Mouse (Mus musculus) limb, embryonic 14.5 days (tissue): ENCODE data around the gene Dnajc12. TPM values are rescaled to one million over a fixed set of nuclear protein-coding genes. Genes with fewer than 3 reads are reported as not detected.

Experiments
- ATAC-seq: fragments of 200-750 bp; cut with Nextera tagmentation; 2 replicates; pipeline ENCODE4 v1.8.0; 2017; ENCODE audit warnings: low read depth, moderate number of reproducible peaks, moderate TSS enrichment; ENCODE audit not compliant: low FRiP score
- DNase-seq: peaks from one replicate; pipeline ENCODE4 v3.0.0-alpha.2; 2015; ENCODE audit warnings: low spot score
- H3K27ac ChIP-seq: fragments of 300-500 bp; sonication (generic); replicated peaks from 2 replicates; pipeline ENCODE4 v1.5.1; 2014; ENCODE audit warnings: low read depth, mild to moderate bottlenecking, low read length, moderate library complexity, mixed read lengths
- H3K27me3 ChIP-seq: fragments of 300-500 bp; sonication (generic); 2 replicates; pipeline ENCODE4 v1.6.1; 2014; ENCODE audit warnings: low read length, mixed read lengths; ENCODE audit not compliant: control insufficient read depth, insufficient read depth
- H3K36me3 ChIP-seq: fragments of 300-500 bp; sonication (generic); 2 replicates; pipeline ENCODE4 v1.6.1; 2014; ENCODE audit warnings: mild to moderate bottlenecking, low read length, moderate library complexity, mixed read lengths; ENCODE audit not compliant: control insufficient read depth, insufficient read depth
- H3K4me1 ChIP-seq: fragments of 300-500 bp; sonication (generic); 2 replicates; pipeline ENCODE4 v1.6.1; 2014; ENCODE audit warnings: antibody characterized with exemption, low read length, mixed read lengths; ENCODE audit not compliant: control insufficient read depth, insufficient read depth
- H3K4me2 ChIP-seq: fragments of 300-500 bp; sonication (generic); replicated peaks from 2 replicates; pipeline ENCODE4 v1.6.1; 2014; ENCODE audit warnings: low read depth, mild to moderate bottlenecking, low read length, moderate library complexity; ENCODE audit not compliant: severe bottlenecking
- H3K4me3 ChIP-seq: fragments of 300-500 bp; sonication (generic); replicated peaks from 2 replicates; pipeline ENCODE4 v1.5.1; 2014; ENCODE audit warnings: low read length
- H3K9ac ChIP-seq: fragments of 300-500 bp; sonication (generic); 2 replicates; pipeline ENCODE4 v1.6.1; 2014; ENCODE audit warnings: mild to moderate bottlenecking, low read depth, low read length, moderate library complexity; ENCODE audit not compliant: severe bottlenecking
- H3K9me3 ChIP-seq: fragments of 300-500 bp; sonication (generic); 2 replicates; pipeline ENCODE4 v1.6.1; 2016; ENCODE audit warnings: low read length; ENCODE audit not compliant: control insufficient read depth
- POLR2A ChIP-seq: fragments of 200-500 bp; IDR thresholded peaks from 2 replicates; pipeline ENCODE4 v1.8.0; 2012; ENCODE audit warnings: inconsistent platforms, mild to moderate bottlenecking, moderate library complexity, borderline replicate concordance; ENCODE audit not compliant: insufficient read depth, insufficient read length; ENCODE audit errors: extremely low read depth
- WGBS: fragments of 180-500 bp; shearing (Covaris S2); extraction: QIAGEN DNeasy Blood & Tissue Kit; methylation state at CpG from one replicate; pipeline ENCODE4 v1.1.7; 2014; 5-methylcytosine and 5-hydroxymethylcytosine counted together
- polyA plus RNA-seq, 2 experiments: library from polyadenylated mRNA; depleted of rRNA in 1 of 2; stranded (reverse) in 1 of 2; unstranded in 1 of 2; fragments of >200 nt; fragmentation: Nextera tagmentation in 1 of 2; extraction: Ambion mirVana in 1 of 2; gene quantifications; 2 replicates each; pipeline versions ENCODE4 v1.2.1 to v1.2.3; 2012 to 2014

The Dnajc12 gene
- polyA plus RNA-seq, 2 experiments = 9.1 to 9.2 TPM

DNA sequence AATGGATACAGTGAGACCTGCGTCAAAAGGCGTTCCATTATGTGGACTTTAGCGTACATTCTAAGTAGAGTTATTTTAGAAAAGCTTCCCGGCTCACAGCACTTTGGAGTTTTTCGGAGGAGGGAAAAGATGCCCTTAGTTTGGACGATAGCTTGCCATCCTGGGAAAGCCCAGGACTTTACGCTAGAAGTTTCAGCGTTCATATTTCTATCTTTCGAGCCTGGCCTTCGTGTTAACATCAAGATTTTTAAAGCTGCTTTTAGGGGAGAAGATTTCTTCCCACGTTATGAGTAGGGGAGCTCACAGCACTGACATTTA is 46.7 kb downstream of the Dnajc12 start:
- no peaks in the 10 kb centered on the region for H3K36me3 ChIP-seq
- WGBS = 2% methylated on average over 11 of the region's 11 CpGs
- DNase-seq (no peak), ATAC-seq (no peak)
- no peaks in the 10 kb centered on the region for H3K27me3 ChIP-seq
- TF ChIP-seq POLR2A = no peak
- no peaks in the 10 kb centered on the region for H3K4me1 ChIP-seq
- peak overlapping the region; percentile 82 for H3K4me3 ChIP-seq
- peak overlapping the region; percentile 51 for H3K9ac ChIP-seq
- H3K4me2 ChIP-seq = peak overlapping the region; percentile 74
- H3K9me3 ChIP-seq = no peaks in the 10 kb centered on the region
- H3K27ac ChIP-seq = peak overlapping the region; percentile 34; the same call in 1 of the 2 replicates

DNA sequence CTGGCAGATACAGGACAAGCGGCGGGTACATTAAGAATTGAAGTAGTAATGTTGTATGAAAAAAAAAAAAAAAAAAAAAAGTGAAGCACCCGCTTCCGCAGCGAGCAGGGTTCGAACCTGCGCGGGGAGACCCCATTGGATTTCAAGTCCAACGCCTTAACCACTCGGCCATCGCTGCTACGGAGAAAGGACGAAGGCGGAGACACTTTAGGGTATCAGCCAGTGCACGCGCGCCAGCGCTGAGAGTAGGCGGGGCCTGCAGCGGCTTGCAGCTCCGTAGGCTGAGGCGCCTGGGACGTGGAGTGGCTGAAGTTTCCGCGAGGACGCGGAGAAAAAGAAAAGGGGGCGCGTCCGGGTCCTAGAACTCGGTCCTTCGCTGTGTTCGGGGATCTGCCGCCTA is 47.1 kb downstream of the Dnajc12 start:
- H3K36me3 ChIP-seq = no peaks in the 10 kb centered on the region
- peak overlapping the region; percentile 82 for H3K4me3 ChIP-seq
- no peak for TF ChIP-seq POLR2A
- H3K4me2 ChIP-seq = peak overlapping the region; percentile 74
- H3K4me1 ChIP-seq = no peaks in the 10 kb centered on the region
- 0% methylated on average over 34 of the region's 34 CpGs for WGBS
- peak overlapping the region; percentile 84 for H3K27ac ChIP-seq
- H3K27me3 ChIP-seq = no peaks in the 10 kb centered on the region
- DNase-seq (peak; percentile 88), ATAC-seq (peak; percentile 93)
- peak overlapping the region; percentile 74 for H3K9ac ChIP-seq
- no peaks in the 10 kb centered on the region for H3K9me3 ChIP-seq

DNA sequence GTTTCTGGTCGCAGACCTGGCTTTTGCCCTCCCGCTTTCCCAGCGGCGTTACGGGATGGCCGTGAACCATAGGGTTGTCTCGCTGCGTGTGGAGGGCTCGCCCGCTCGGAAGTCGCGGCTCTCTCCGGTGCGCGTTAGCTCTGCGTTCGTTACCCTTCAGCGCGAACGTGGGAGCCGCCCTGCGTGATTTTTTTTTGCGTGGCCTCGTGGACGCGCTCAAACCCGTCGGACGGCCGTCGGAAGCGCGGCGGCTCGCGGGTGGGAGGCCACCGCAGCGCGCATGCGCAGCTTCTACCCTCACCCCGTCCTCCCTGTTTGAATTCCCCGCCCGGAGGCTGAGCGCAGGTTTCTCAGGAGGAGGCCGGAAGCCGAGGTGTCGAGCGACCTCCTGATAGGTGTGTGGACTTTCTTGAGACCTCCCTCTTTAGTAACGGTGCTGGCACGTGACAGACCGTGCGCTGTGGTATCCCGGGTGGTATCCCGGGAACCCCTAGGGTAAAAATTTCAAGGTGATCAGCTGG is 47.6 kb downstream of the Dnajc12 start, which contains the start of gene Ctnna3:
Gene Ctnna3 (plus strand): TSS at position 314 of the 521 bp plus-strand sequence.
- WGBS = 3% methylated on average over 51 of the region's 55 CpGs
- peak; percentile 92 for ATAC-seq
- TF ChIP-seq POLR2A = 0 out of 2 replicates have a peak, but pooled peaks have one; percentile 56

DNA sequence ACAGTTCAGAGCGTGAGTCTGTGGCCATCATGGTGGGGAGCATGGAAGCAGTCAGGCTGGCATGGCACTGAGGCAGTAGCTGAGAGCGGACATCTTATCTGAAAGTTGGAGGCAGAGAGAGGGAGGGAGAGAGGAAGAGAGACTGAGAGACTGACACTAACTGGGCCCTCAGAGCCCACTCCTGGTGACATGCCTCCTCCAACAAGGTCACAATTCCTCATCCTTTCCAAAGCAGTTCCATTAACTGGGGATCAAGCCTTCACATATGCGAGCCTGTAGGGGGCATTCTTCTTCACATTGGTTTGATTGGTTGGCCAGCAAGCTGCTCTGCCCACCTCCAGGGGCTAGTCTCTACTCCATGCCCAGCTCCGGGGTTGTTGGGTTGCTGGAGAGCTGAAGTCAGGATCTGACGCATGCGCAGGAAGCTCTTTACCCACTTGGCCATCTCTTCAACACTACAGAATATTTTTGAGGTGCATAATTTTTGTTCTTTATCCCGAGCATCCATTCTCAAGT is 49.0 kb downstream of the Dnajc12 start:
- Histone ChIP-seq H3K9ac (no peak overlapping the region), H3K27me3 (no peaks in the 10 kb centered on the region), H3K36me3 (no peaks in the 10 kb centered on the region), H3K4me2 (no peak overlapping the region), H3K4me1 (no peaks in the 10 kb centered on the region), H3K4me3 (no peak overlapping the region), H3K27ac (no peak overlapping the region), H3K9me3 (no peaks in the 10 kb centered on the region)
- TF ChIP-seq POLR2A = no peak
- ATAC-seq = no peak
- WGBS = 89% methylated on average over 7 of the region's 7 CpGs
- no peak for DNase-seq

More for the DNA sequence above, 47.6 kb downstream of the Dnajc12 start, which contains the start of gene Ctnna3:
- Histone ChIP-seq H3K27me3 (no peaks in the 10 kb centered on the region), H3K9me3 (no peaks in the 10 kb centered on the region), H3K4me2 (peak within 1 kb of the TSS; percentile 74), H3K4me3 (peak within 1 kb of the TSS; percentile 82), H3K27ac (peak within 1 kb of the TSS; percentile 84), H3K4me1 (no peaks in the 10 kb centered on the region), H3K36me3 (no peaks in the 10 kb centered on the region), H3K9ac (peak within 1 kb of the TSS; percentile 74)
- peak; percentile 93 for DNase-seq

DNA sequence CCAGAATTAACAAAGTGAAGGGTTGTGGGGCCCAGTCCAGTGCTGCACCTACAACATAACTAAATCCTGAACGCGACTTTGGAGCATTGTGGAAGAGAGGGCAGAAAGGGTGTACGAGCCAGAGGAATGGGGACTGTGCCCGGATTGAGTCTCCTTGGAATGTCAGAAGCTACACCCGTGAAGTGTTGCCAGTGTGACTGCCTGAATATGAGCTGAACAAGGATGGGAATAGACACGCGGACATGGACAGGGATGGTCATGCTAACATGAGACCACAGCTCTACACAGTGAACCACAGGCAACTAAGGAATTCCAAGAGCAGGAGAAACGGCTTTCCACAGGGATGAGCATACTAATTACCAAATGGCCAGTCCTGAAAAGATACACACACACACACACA is 49.9 kb downstream of the Dnajc12 start:
- TF ChIP-seq POLR2A = no peak
- ATAC-seq = no peak
- Histone ChIP-seq H3K4me2 (no peak overlapping the region), H3K4me1 (no peaks in the 10 kb centered on the region), H3K27ac (no peak overlapping the region), H3K27me3 (no peaks in the 10 kb centered on the region), H3K36me3 (no peaks in the 10 kb centered on the region), H3K9me3 (no peaks in the 10 kb centered on the region), H3K9ac (no peak overlapping the region), H3K4me3 (no peak overlapping the region)
- WGBS = 89% methylated on average over 8 of the region's 8 CpGs
- DNase-seq = no peak
